Mouse (Mus musculus): Measurements from ENCODE around the gene 1700025G04Rik. TPM values are rescaled to one million over a fixed set of nuclear protein-coding genes. Genes with fewer than 3 reads are reported as not detected.
"Not testable (repeated sequence)": the region's sequence is repeated elsewhere in the genome, so short reads cannot be mapped to it uniquely, and the experiment has no call there.

1700025G04Rik gene
- polyA plus RNA-seq, 1 experiment from 2014 or later, result 2.3 TPM

DNA sequence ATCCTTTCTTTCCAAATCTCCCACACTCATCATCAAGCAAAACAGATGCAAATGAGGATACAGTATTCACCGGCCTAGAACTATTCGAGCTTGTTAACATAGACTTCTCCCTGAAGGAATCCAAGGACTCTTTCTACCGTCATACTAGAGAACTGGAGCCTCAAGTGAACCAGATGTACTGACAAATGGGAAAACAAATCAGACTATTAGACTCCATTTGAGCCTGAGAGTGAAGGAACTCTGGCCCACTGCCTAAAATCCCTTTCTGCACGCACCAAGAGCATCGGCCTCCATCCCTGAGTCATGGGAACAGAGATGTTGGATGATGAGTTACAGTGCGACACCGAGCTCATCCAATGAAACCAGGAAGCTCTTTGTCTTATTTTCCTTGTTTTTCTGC lies 264.9 kb downstream of the 1700025G04Rik start:
- Histone ChIP-seq H3K9ac (ENCODE audit: low read depth, low read length) (no peak overlapping the region), H3K4me1 (ENCODE audit: control insufficient read depth, low read depth, low read length) (no peaks in the 10 kb centered on the region), H3K27ac (ENCODE audit: low read length) (no peak overlapping the region), H3K36me3 (ENCODE audit: control insufficient read depth, insufficient read depth) (no peaks in the 10 kb centered on the region), H3K9me3 (replicated peaks; ENCODE audit: control insufficient read depth, low read length) (no peaks in the 10 kb centered on the region), H3K27me3 (ENCODE audit: control insufficient read depth, insufficient read depth, low read depth, low read length) (no peaks in the 10 kb centered on the region), H3K4me3 (ENCODE audit: low read depth, low read length) (no peak overlapping the region), H3K4me2 (ENCODE audit: low read depth, low read length) (no peak overlapping the region)
- WGBS (ENCODE audit: insufficient replicate concordance), result 66% methylated on average over 7 of the region's 7 CpGs
- ATAC-seq (ENCODE audit: low read depth), result no peak

DNA sequence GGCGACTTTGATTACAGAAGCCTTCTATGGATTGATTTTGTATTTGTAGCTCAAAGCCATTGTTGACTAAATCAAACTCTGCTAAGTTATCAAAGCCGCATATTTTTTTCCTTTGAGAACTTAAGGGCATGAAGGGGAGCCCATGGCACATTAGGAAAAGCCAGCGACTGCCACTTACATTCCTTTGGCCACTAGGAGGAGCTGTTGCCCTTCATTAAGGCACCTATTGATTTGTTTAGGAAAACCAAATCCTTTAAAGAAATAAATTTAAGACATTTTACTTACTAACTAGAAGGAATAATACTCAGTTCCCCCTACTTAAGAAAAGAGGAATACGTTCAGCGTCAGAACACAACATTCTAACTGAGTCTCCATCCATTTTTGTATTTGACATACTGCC lies 269.5 kb downstream of the 1700025G04Rik start:
- WGBS (ENCODE audit: insufficient replicate concordance), result 38% methylated on average over 5 of the region's 5 CpGs
- Histone ChIP-seq H3K9ac (ENCODE audit: low read depth, low read length) (no peak overlapping the region), H3K4me1 (ENCODE audit: control insufficient read depth, low read depth, low read length) (no peaks in the 10 kb centered on the region), H3K9me3 (replicated peaks; ENCODE audit: control insufficient read depth, low read length) (no peaks in the 10 kb centered on the region), H3K36me3 (ENCODE audit: control insufficient read depth, insufficient read depth) (peaks cover 6% of the 10 kb centered on the region), H3K4me3 (ENCODE audit: low read depth, low read length) (no peak overlapping the region), H3K27ac (ENCODE audit: low read length) (no peak overlapping the region), H3K27me3 (ENCODE audit: control insufficient read depth, insufficient read depth, low read depth, low read length) (no peaks in the 10 kb centered on the region), H3K4me2 (ENCODE audit: low read depth, low read length) (no peak overlapping the region)
- no peak for ATAC-seq (ENCODE audit: low read depth)

DNA sequence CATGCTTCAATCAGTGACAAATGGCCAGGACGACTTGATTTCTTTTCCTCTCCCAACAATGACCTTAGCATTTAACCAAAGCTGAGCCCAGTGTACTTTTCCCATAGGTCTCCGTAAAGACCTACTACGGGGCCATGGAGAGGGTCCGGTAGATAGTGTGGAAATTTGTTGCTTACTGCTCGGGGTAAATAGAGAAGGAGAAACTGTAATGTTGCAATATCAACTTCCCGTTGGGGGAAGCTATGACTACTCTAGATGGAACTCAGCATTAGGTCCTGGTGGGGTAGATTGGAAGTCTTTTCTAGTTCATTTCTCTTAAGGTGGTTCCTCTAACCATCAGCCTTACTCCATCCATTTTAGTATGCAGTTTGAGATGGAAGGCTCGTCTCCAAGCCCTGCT lies 270.7 kb downstream of the 1700025G04Rik start:
- H3K4me3 ChIP-seq (ENCODE audit: low read depth, low read length), result no peak overlapping the region
- no peak overlapping the region for H3K4me2 ChIP-seq (ENCODE audit: low read depth, low read length)
- 63% methylated on average over 7 of the region's 7 CpGs for WGBS (ENCODE audit: insufficient replicate concordance)
- H3K27ac ChIP-seq (ENCODE audit: low read length), result no peak overlapping the region
- H3K9me3 ChIP-seq (replicated peaks; ENCODE audit: control insufficient read depth, low read length), result no peaks in the 10 kb centered on the region
- peaks cover 6% of the 10 kb centered on the region for H3K36me3 ChIP-seq (ENCODE audit: control insufficient read depth, insufficient read depth)
- ATAC-seq (ENCODE audit: low read depth), result no peak
- no peaks in the 10 kb centered on the region for H3K4me1 ChIP-seq (ENCODE audit: control insufficient read depth, low read depth, low read length)
- no peak overlapping the region for H3K9ac ChIP-seq (ENCODE audit: low read depth, low read length)
- H3K27me3 ChIP-seq (ENCODE audit: control insufficient read depth, insufficient read depth, low read depth, low read length), result no peaks in the 10 kb centered on the region

DNA sequence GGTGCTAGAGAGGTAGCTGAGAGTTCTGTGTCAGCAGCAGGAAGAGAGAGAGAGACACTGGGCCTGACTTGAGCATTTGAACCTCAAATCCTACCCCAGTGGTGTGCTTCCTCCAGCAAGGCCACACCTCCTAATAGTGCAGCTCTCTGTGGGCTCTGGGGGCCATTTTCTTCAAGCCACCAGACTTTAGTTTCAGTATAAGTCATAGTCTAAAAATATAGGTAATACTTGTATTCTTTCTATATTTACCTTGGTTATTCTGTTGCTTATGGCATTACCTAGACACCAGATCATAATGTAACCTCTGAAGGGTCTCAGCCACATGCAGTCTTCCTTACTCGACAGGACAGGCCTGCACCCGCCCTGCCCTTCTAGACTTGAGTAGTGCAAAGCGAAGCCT lies 273.9 kb downstream of the 1700025G04Rik start:
- H3K4me3 ChIP-seq (ENCODE audit: low read depth, low read length), result no peak overlapping the region
- H3K4me1 ChIP-seq (ENCODE audit: control insufficient read depth, low read depth, low read length), result no peaks in the 10 kb centered on the region
- H3K4me2 ChIP-seq (ENCODE audit: low read depth, low read length), result no peak overlapping the region
- 71% methylated on average over 3 of the region's 3 CpGs for WGBS (ENCODE audit: insufficient replicate concordance)
- H3K36me3 ChIP-seq (ENCODE audit: control insufficient read depth, insufficient read depth), result peaks cover 15% of the 10 kb centered on the region
- no peaks in the 10 kb centered on the region for H3K9me3 ChIP-seq (replicated peaks; ENCODE audit: control insufficient read depth, low read length)
- no peaks in the 10 kb centered on the region for H3K27me3 ChIP-seq (ENCODE audit: control insufficient read depth, insufficient read depth, low read depth, low read length)
- no peak for ATAC-seq (ENCODE audit: low read depth)
- H3K9ac ChIP-seq (ENCODE audit: low read depth, low read length), result no peak overlapping the region
- no peak overlapping the region for H3K27ac ChIP-seq (ENCODE audit: low read length)

DNA sequence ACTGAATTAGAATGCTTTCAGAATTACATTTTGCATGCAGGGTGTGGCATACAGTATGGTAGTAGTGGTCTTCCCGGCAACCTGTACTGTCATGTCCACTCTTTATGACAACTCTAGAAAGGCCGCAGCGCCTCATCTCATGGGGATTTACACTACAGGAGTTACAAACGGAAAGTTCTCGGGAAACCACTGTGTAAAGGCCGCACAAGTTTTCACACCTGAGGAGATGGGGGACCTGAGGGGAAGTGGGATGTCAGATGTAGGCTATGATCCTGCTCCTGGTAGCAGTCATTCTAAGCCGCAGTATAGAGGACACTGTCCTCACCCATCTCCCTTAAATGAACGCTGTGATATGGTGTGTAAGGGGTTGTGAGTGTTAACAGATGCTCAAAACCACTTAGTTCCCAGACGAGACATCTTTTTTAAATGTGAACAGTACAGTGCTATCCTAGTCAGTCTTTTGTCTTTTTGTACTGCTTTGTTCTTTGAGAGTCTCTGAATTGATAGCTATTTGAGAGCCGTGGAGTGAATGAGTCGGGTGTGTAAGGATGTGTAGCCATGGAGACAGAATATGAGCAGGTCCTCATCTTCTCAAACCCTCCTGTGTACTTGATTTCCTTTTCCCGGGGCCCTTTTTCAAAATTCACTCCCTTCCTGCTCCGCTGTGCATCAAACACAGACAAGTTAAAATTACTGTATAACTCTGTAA lies 277.8 kb downstream of the 1700025G04Rik start:
- H3K4me2 ChIP-seq (ENCODE audit: low read depth, low read length), result no peak overlapping the region
- WGBS (ENCODE audit: insufficient replicate concordance), result 83% methylated on average over 13 of the region's 13 CpGs
- peaks cover 16% of the 10 kb centered on the region for H3K36me3 ChIP-seq (ENCODE audit: control insufficient read depth, insufficient read depth)
- no peaks in the 10 kb centered on the region for H3K4me1 ChIP-seq (ENCODE audit: control insufficient read depth, low read depth, low read length)
- H3K27ac ChIP-seq (ENCODE audit: low read length), result no peak overlapping the region
- no peak overlapping the region for H3K4me3 ChIP-seq (ENCODE audit: low read depth, low read length)
- ATAC-seq (ENCODE audit: low read depth), result no peak
- H3K9me3 ChIP-seq (replicated peaks; ENCODE audit: control insufficient read depth, low read length), result no peaks in the 10 kb centered on the region
- H3K9ac ChIP-seq (ENCODE audit: low read depth, low read length), result no peak overlapping the region
- H3K27me3 ChIP-seq (ENCODE audit: control insufficient read depth, insufficient read depth, low read depth, low read length), result no peaks in the 10 kb centered on the region

DNA sequence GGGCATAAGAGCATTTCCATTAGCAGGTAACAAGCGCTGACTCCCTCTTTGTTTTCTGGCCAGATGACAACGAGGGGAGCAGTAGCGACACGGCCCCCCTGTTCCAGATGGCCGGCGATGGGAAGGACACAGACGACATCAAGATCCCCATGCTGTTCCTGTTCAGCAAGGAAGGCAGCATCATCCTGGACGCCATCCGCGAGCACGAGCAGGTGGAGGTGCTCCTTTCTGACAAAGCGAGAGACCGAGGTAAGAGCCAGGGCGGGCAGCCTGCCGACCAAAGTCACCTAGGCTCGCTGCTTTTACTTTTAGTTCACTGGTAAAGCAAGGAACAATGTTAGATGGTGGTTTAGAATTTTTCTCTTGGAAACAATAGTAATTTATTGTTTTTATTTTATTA lies 278.5 kb downstream of the 1700025G04Rik start:
- Histone ChIP-seq H3K4me3 (ENCODE audit: low read depth, low read length) (no peak overlapping the region), H3K4me1 (ENCODE audit: control insufficient read depth, low read depth, low read length) (no peaks in the 10 kb centered on the region), H3K27ac (ENCODE audit: low read length) (no peak overlapping the region), H3K4me2 (ENCODE audit: low read depth, low read length) (no peak overlapping the region), H3K27me3 (ENCODE audit: control insufficient read depth, insufficient read depth, low read depth, low read length) (no peaks in the 10 kb centered on the region), H3K9me3 (replicated peaks; ENCODE audit: control insufficient read depth, low read length) (no peaks in the 10 kb centered on the region), H3K9ac (ENCODE audit: low read depth, low read length) (no peak overlapping the region), H3K36me3 (ENCODE audit: control insufficient read depth, insufficient read depth) (peaks cover 16% of the 10 kb centered on the region)
- WGBS (ENCODE audit: insufficient replicate concordance), result 89% methylated on average over 16 of the region's 16 CpGs
- no peak for ATAC-seq (ENCODE audit: low read depth)

DNA sequence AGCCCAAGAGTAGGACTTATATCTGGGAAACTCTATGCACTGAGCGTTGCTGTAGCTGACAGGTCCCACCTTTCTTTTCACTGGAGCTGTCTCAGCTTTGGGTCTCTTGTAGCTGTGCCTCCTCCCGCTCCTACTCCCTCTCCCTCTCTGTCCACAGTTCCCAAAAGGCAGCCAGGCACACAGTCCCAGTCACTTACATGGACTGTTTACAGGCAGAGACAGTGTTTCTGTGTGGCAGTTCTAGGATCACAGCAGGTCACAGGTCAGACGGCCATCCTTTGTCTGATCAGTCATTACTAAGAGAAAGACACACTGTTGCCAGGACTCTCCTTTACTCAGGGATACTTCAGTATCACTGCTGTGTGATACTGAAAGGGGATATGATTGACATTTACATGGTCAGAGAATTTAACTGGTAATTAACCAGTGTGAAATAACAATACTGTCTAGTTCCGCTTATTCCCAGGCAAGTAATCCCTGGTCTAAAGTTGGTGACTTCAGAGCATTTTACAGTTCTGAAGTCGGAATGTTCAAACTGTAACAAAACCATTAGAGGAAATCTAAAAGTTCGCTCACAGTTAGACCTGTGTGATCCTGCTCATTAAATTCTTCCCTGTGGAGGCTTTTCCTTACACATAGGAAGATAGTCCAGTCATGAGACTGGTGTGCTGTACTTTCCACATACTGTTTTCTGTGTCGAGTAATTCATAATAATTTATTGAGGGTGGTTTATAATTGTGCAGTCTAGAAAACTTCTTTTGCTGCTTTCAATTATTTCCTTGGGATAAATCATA lies 279.1 kb downstream of the 1700025G04Rik start:
- H3K27ac ChIP-seq (ENCODE audit: low read length), result no peak overlapping the region
- H3K4me2 ChIP-seq (ENCODE audit: low read depth, low read length), result no peak overlapping the region
- WGBS (ENCODE audit: insufficient replicate concordance), result 77% methylated on average over 7 of the region's 7 CpGs
- H3K36me3 ChIP-seq (ENCODE audit: control insufficient read depth, insufficient read depth), result peaks cover 18% of the 10 kb centered on the region
- no peaks in the 10 kb centered on the region for H3K27me3 ChIP-seq (ENCODE audit: control insufficient read depth, insufficient read depth, low read depth, low read length)
- no peak overlapping the region for H3K9ac ChIP-seq (ENCODE audit: low read depth, low read length)
- no peaks in the 10 kb centered on the region for H3K9me3 ChIP-seq (replicated peaks; ENCODE audit: control insufficient read depth, low read length)
- ATAC-seq (ENCODE audit: low read depth), result no peak
- H3K4me3 ChIP-seq (ENCODE audit: low read depth, low read length), result no peak overlapping the region
- no peaks in the 10 kb centered on the region for H3K4me1 ChIP-seq (ENCODE audit: control insufficient read depth, low read depth, low read length)

DNA sequence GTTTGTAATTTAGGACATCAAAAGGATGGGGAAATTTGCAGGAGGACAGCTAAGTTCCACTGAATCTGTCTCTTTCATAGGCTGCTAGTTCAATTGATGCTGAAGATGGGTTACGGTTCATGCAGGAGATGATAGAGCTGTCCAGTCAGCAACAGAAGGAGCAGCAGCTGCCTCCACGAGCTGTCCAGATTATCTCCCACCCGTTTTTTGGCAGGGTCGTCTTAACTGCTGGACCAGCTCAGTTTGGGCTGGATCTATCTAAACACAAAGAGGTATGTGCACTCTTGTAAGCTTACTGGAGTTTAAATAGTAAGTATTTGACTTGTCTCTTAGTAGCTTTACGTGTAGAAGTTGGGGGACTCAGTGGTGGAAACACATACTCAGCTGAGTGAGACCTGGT lies 282.6 kb downstream of the 1700025G04Rik start:
- peaks cover 18% of the 10 kb centered on the region for H3K36me3 ChIP-seq (ENCODE audit: control insufficient read depth, insufficient read depth)
- 83% methylated on average over 5 of the region's 5 CpGs for WGBS (ENCODE audit: insufficient replicate concordance)

DNA sequence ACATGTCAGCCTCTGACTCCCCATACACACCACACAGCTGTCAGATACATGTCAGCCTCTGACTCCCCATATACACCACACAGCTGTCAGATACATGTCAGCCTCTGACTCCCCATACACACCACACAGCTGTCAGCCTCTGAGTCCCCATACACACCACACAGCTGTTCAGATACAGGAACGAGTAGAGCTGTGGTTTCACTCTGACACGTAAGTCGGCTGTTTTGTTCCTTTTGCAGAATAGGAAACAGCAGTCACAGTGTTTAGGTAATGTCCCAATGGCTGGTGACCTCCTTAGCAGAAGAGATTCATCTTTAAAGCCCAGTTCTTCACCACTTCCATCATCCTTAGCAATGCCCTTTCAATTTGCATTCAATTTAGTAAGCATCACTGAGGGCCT lies 287.1 kb downstream of the 1700025G04Rik start:
- not testable (repeated sequence) for H3K9me3 ChIP-seq (replicated peaks; ENCODE audit: control insufficient read depth, low read length); H3K4me1 ChIP-seq (ENCODE audit: control insufficient read depth, low read depth, low read length); H3K27me3 ChIP-seq (ENCODE audit: control insufficient read depth, insufficient read depth, low read depth, low read length); H3K4me2 ChIP-seq (ENCODE audit: low read depth, low read length); H3K4me3 ChIP-seq (ENCODE audit: low read depth, low read length); H3K9ac ChIP-seq (ENCODE audit: low read depth, low read length); ATAC-seq (ENCODE audit: low read depth); H3K27ac ChIP-seq (ENCODE audit: low read length)
- H3K36me3 ChIP-seq (ENCODE audit: control insufficient read depth, insufficient read depth), result peaks cover 22% of the 10 kb centered on the region
- 37% methylated on average over 3 of the region's 3 CpGs for WGBS (ENCODE audit: insufficient replicate concordance)

More for the DNA sequence above, 282.6 kb downstream of the 1700025G04Rik start:
- Histone ChIP-seq H3K4me1 (ENCODE audit: control insufficient read depth, low read depth, low read length) (no peaks in the 10 kb centered on the region), H3K27me3 (ENCODE audit: control insufficient read depth, insufficient read depth, low read depth, low read length) (no peaks in the 10 kb centered on the region), H3K9ac (ENCODE audit: low read depth, low read length) (no peak overlapping the region), H3K9me3 (replicated peaks; ENCODE audit: control insufficient read depth, low read length) (no peaks in the 10 kb centered on the region), H3K4me2 (ENCODE audit: low read depth, low read length) (no peak overlapping the region), H3K27ac (ENCODE audit: low read length) (no peak overlapping the region), H3K4me3 (ENCODE audit: low read depth, low read length) (no peak overlapping the region)
- no peak for ATAC-seq (ENCODE audit: low read depth)

Measured in liver, embryonic 16.5 days (tissue).